In genomic region chr10:56369073-56369472, GRCm38 (mm10) we compare ENCODE assay signal across 8 mouse cellular contexts. TPM values are rescaled to one million over a fixed set of nuclear protein-coding genes. Genes with fewer than 3 reads are reported as not detected.
A peak's percentile ranks its signal among the peaks of the same experiment; 100 is the strongest.
DNase-seq lines count a peak whose midpoint lies in the region; ATAC-seq and TF ChIP-seq lines count a peak whose summit lies in the region.

No protein-coding gene starts in this region.

- no peaks in the 10 kb centered on the region for H3K36me3 ChIP-seq in C2C12 (ENCODE audit: control insufficient read depth, insufficient read depth)
- H3K36me3 ChIP-seq in embryonic facial prominence, embryonic 14.5 days (ENCODE audit: control insufficient read depth, insufficient read depth, low read length), result no peaks in the 10 kb centered on the region
- H3K36me3 ChIP-seq in heart, embryonic 11.5 days (ENCODE audit: control insufficient read depth, insufficient read depth, low read length), result no peaks in the 10 kb centered on the region
- no peaks in the 10 kb centered on the region for H3K36me3 ChIP-seq in lung, embryonic 14.5 days (ENCODE audit: insufficient read depth)

- peak; percentile 73 for DNase-seq in adrenal gland, postnatal 25 days
- peak; percentile 78 for DNase-seq in embryonic facial prominence, embryonic 14.5 days (ENCODE audit: low spot score)
- DNase-seq in kidney, postnatal 36 days, result peak; percentile 77 to 90
- DNase-seq in lung, embryonic 14.5 days, result peak; percentile 90
- DNase-seq in right cerebral cortex, adult 18-20 months, result peak; percentile 74
- peak; percentile 83 for DNase-seq in thymus, postnatal 4 days

- H3ac ChIP-seq in C2C12 (ENCODE audit: control insufficient read depth, insufficient read length, low read depth), result no peak overlapping the region

- TF ChIP-seq CTCF in C2C12 (IDR thresholded peaks at IDR 0.05; ENCODE audit: control insufficient read depth, insufficient read depth, insufficient read length), result peak; percentile 77
- peak; percentile 88 for TF ChIP-seq CTCF in lung, embryonic 14.5 days (IDR thresholded peaks at IDR 0.05; ENCODE audit: low read depth)

- no peak overlapping the region for H3K9ac ChIP-seq in embryonic facial prominence, embryonic 14.5 days (ENCODE audit: low read depth, low read length)
- H3K9ac ChIP-seq in heart, embryonic 11.5 days (ENCODE audit: low read depth, low read length), result no peak overlapping the region
- no peak overlapping the region for H3K9ac ChIP-seq in lung, embryonic 14.5 days

- peak; percentile 57; the same call in 1 of the 2 replicates for ATAC-seq in embryonic facial prominence, embryonic 14.5 days (ENCODE audit: low read depth)
- peak; percentile 55 for ATAC-seq in heart, embryonic 11.5 days (replicated peaks; ENCODE audit: insufficient number of reproducible peaks, low FRiP score, low TSS enrichment)
- peak; percentile 65; the same call in 1 of the 2 replicates for ATAC-seq in lung, embryonic 14.5 days (ENCODE audit: insufficient read depth)

- no peaks in the 10 kb centered on the region for H3K79me2 ChIP-seq in C2C12 (ENCODE audit: control insufficient read depth, insufficient read depth)

- no peak overlapping the region for H3K4me3 ChIP-seq in C2C12 (ENCODE audit: insufficient read depth, poor library complexity, severe bottlenecking)
- no peak overlapping the region for H3K4me3 ChIP-seq in embryonic facial prominence, embryonic 14.5 days (ENCODE audit: low read depth, low read length)
- H3K4me3 ChIP-seq in heart, embryonic 11.5 days (ENCODE audit: low read depth, low read length), result no peak overlapping the region
- H3K4me3 ChIP-seq in lung, embryonic 14.5 days (ENCODE audit: low read depth, low read length), result no peak overlapping the region

- H3K27me3 ChIP-seq in C2C12 (ENCODE audit: control insufficient read depth, insufficient read depth, insufficient read length), result no peaks in the 10 kb centered on the region
- H3K27me3 ChIP-seq in embryonic facial prominence, embryonic 14.5 days (replicated peaks; ENCODE audit: control insufficient read depth, insufficient read depth, low read length), result no peaks in the 10 kb centered on the region
- H3K27me3 ChIP-seq in heart, embryonic 11.5 days (ENCODE audit: control insufficient read depth, insufficient read depth, low read length), result no peaks in the 10 kb centered on the region
- H3K27me3 ChIP-seq in lung, embryonic 14.5 days (ENCODE audit: insufficient read depth, low read length), result no peaks in the 10 kb centered on the region

- no peaks in the 10 kb centered on the region for H3K9me3 ChIP-seq in embryonic facial prominence, embryonic 14.5 days (ENCODE audit: control insufficient read depth, low read length)
- H3K9me3 ChIP-seq in heart, embryonic 11.5 days (replicated peaks; ENCODE audit: control insufficient read depth, low read length), result no peaks in the 10 kb centered on the region
- no peaks in the 10 kb centered on the region for H3K9me3 ChIP-seq in lung, embryonic 14.5 days (ENCODE audit: low read depth, low read length)

- H3K79me3 ChIP-seq in C2C12 (ENCODE audit: low read depth), result no peaks in the 10 kb centered on the region

- H3K27ac ChIP-seq in embryonic facial prominence, embryonic 14.5 days (replicated peaks; ENCODE audit: low read depth, low read length), result no peak overlapping the region
- no peak overlapping the region for H3K27ac ChIP-seq in heart, embryonic 11.5 days (ENCODE audit: low read depth, low read length)
- H3K27ac ChIP-seq in lung, embryonic 14.5 days (ENCODE audit: low read depth), result no peak overlapping the region

- 0 out of 2 replicates have a peak, but pooled peaks cover 2% of the 10 kb centered on the region for H3K4me1 ChIP-seq in embryonic facial prominence, embryonic 14.5 days (ENCODE audit: control insufficient read depth, insufficient read depth, low read length)
- H3K4me1 ChIP-seq in heart, embryonic 11.5 days (ENCODE audit: control insufficient read depth, insufficient read depth, low read length), result no peaks in the 10 kb centered on the region; the same call in 1 of the 2 replicates
- no peaks in the 10 kb centered on the region for H3K4me1 ChIP-seq in lung, embryonic 14.5 days (ENCODE audit: insufficient read depth)

- H3K4me2 ChIP-seq in embryonic facial prominence, embryonic 14.5 days (ENCODE audit: low read depth, low read length), result peak overlapping the region; percentile 7; the same call in 1 of the 2 replicates
- H3K4me2 ChIP-seq in heart, embryonic 11.5 days, result no peak overlapping the region
- no peak overlapping the region for H3K4me2 ChIP-seq in lung, embryonic 14.5 days

- WGBS in embryonic facial prominence, embryonic 14.5 days, result 18% methylated on average over 7 of the region's 7 CpGs
- 19% methylated on average over 7 of the region's 7 CpGs for WGBS in heart, embryonic 11.5 days (ENCODE audit: insufficient replicate concordance)
- 19% methylated on average over 7 of the region's 7 CpGs for WGBS in lung, embryonic 14.5 days

TF ChIP-seq in C2C12, 6 proteins besides CTCF, POLR2A, EP300 and RAD21:
- TF ChIP-seq USF1 (IDR thresholded peaks at IDR 0.05; ENCODE audit: low read depth) (no peak), FOSL1 (IDR thresholded peaks at IDR 0.05; ENCODE audit: insufficient read depth, low read length, poor library complexity, severe bottlenecking) (no peak), MAX (IDR thresholded peaks at IDR 0.05) (no peak), CEBPB (IDR thresholded peaks at IDR 0.05; ENCODE audit: low read depth) (no peak), MYOD1 (IDR thresholded peaks at IDR 0.05; ENCODE audit: control insufficient read depth, insufficient read length, low read depth) (no peak), MYOG (IDR thresholded peaks at IDR 0.05; ENCODE audit: control insufficient read depth, extremely low read depth, insufficient read length) (no peak)

RNA-seq across cellular contexts. Expression of gene Gja1, which starts 8.1 kb away (rescaled TPM):
- 37.3 TPM for polyA plus RNA-seq in C2C12 (2012; fragmentation: generic; extraction: Trizol)
- 261 and 330 TPM in 2 replicates for total RNA-seq in adrenal gland, postnatal 25 days (2021)
- 289 and 351 TPM in 2 replicates for polyA plus RNA-seq in embryonic facial prominence, embryonic 14.5 days (2014; fragmentation: Nextera tagmentation; extraction: Ambion mirVana)
- 252 and 291 TPM in 2 replicates for polyA plus RNA-seq in heart, embryonic 11.5 days (2014; fragmentation: Nextera tagmentation; extraction: Ambion mirVana)
- 114 and 118 TPM in 2 replicates for polyA plus RNA-seq in lung, embryonic 14.5 days (2014; fragmentation: Nextera tagmentation; extraction: Ambion mirVana)
